16 mouse cellular contexts compared by ENCODE assay signal in the genomic region with DNA sequence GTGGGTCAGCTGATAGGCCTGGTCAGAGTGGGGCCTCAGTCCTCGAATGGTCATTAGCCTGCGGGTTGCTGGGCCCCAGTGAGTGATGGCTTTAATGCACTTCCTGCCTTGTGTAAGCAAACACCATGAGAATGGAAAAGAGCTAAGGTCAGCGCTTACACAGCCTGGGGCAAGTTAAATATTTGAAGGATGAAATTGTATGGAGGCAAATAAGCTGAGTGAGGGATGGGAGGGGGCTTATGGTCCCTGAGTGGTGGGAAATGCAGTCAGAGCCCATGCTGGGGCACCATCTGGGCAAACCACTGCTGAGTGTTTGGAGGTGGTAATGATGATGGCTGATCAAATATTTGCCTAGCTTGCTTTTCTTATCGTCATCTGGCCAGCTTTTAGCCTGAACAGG. TPM values are rescaled to one million over a fixed set of nuclear protein-coding genes. Genes with fewer than 3 reads are reported as not detected.
A peak's percentile ranks its signal among the peaks of the same experiment; 100 is the strongest.
DNase-seq lines count a peak whose midpoint lies in the region; ATAC-seq and TF ChIP-seq lines count a peak whose summit lies in the region.
"Had no signal": no experiment of that assay in that cellular context is flagged by ENCODE, and none has a peak within 500 bp of the region (broad histone marks: within the 10 kb centered on the region; RNA-seq: fewer than 3 reads in every experiment).

No protein-coding gene starts in this region.

- H3K36me3 ChIP-seq in liver, embryonic 12.5 days: no peaks in the 10 kb centered on the region
- H3K36me3 ChIP-seq in neural tube, embryonic 15.5 days: peaks cover 8% of the 10 kb centered on the region
- no peaks in the 10 kb centered on the region for H3K36me3 ChIP-seq in intestine, postnatal 0 days (ENCODE audit: control insufficient read depth, insufficient read depth)
- no peaks in the 10 kb centered on the region for H3K36me3 ChIP-seq in forebrain, embryonic 13.5 days (ENCODE audit: poor library complexity, severe bottlenecking)
- H3K36me3 ChIP-seq: heart, embryonic 13.5 days had no signal

- WGBS in liver, embryonic 12.5 days (ENCODE audit: insufficient replicate concordance): 51% methylated on average over 4 of the region's 4 CpGs
- WGBS in neural tube, embryonic 15.5 days: 47% methylated on average over 4 of the region's 4 CpGs
- 7% methylated on average over 4 of the region's 4 CpGs for WGBS in intestine, postnatal 0 days
- WGBS in forebrain, embryonic 13.5 days: 80% methylated on average over 4 of the region's 4 CpGs

- peak; percentile 46 for ATAC-seq in liver, embryonic 12.5 days
- ATAC-seq in neural tube, embryonic 15.5 days (ENCODE audit: low FRiP score): no peak
- peak; percentile 70 for ATAC-seq in intestine, postnatal 0 days
- ATAC-seq in forebrain, embryonic 13.5 days: no peak
- ATAC-seq: CD4-positive, CD25-positive, alpha-beta regulatory T cell, adult 4 months had no signal

- H3K27ac ChIP-seq in liver, embryonic 12.5 days: no peak overlapping the region
- H3K27ac ChIP-seq in neural tube, embryonic 15.5 days (replicated peaks): no peak overlapping the region
- H3K27ac ChIP-seq in intestine, postnatal 0 days (ENCODE audit: low read depth, low read length): no peak overlapping the region
- no peak overlapping the region for H3K27ac ChIP-seq in forebrain, embryonic 13.5 days
- H3K27ac ChIP-seq: heart, embryonic 13.5 days had no signal

- no peak overlapping the region for H3K4me3 ChIP-seq in liver, embryonic 12.5 days
- no peak overlapping the region for H3K4me3 ChIP-seq in neural tube, embryonic 15.5 days (replicated peaks)
- no peak overlapping the region for H3K4me3 ChIP-seq in intestine, postnatal 0 days (ENCODE audit: low read depth, low read length)
- no peak overlapping the region for H3K4me3 ChIP-seq in forebrain, embryonic 13.5 days
- H3K4me3 ChIP-seq: heart, embryonic 13.5 days had no signal

- no peak for DNase-seq in liver
- peak; percentile 20 for DNase-seq in neural tube, embryonic 10.5 days (ENCODE audit: extremely low spot score, low spot score)
- peak; percentile 43 for DNase-seq in yolk sac, embryonic 10.5 days (ENCODE audit: low spot score)
- DNase-seq in urinary bladder, adult 2 months (ENCODE audit: low spot score): no peak
- DNase-seq: cerebellum, adult 18-20 months; gastrocnemius, postnatal 25 days; kidney, postnatal 10 days; right cerebral cortex, postnatal 14 days; thymus, postnatal 14 days had no signal

- H3K27me3 ChIP-seq in liver, embryonic 12.5 days (replicated peaks): no peaks in the 10 kb centered on the region
- 0 out of 2 replicates have a peak, but pooled peaks cover 3% of the 10 kb centered on the region for H3K27me3 ChIP-seq in neural tube, embryonic 15.5 days (replicated peaks)
- no peaks in the 10 kb centered on the region for H3K27me3 ChIP-seq in intestine, postnatal 0 days (replicated peaks; ENCODE audit: control insufficient read depth, insufficient read depth, low read length)
- no peaks in the 10 kb centered on the region for H3K27me3 ChIP-seq in forebrain, embryonic 13.5 days

- H3K9ac ChIP-seq in liver, embryonic 12.5 days: no peak overlapping the region
- no peak overlapping the region for H3K9ac ChIP-seq in neural tube, embryonic 15.5 days (replicated peaks)
- no peak overlapping the region for H3K9ac ChIP-seq in intestine, postnatal 0 days (ENCODE audit: low read depth, low read length)
- H3K9ac ChIP-seq in forebrain, embryonic 13.5 days: no peak overlapping the region
- H3K9ac ChIP-seq: heart, embryonic 13.5 days had no signal

- H3K4me2 ChIP-seq in liver, embryonic 12.5 days: no peak overlapping the region
- no peak overlapping the region for H3K4me2 ChIP-seq in neural tube, embryonic 15.5 days
- H3K4me2 ChIP-seq in intestine, postnatal 0 days (replicated peaks; ENCODE audit: low read depth): no peak overlapping the region
- no peak overlapping the region for H3K4me2 ChIP-seq in forebrain, embryonic 13.5 days
- H3K4me2 ChIP-seq: heart, embryonic 13.5 days had no signal

- H3K4me1 ChIP-seq in liver, embryonic 12.5 days: 0 out of 2 replicates have a peak, but pooled peaks cover 2% of the 10 kb centered on the region
- peaks cover 7% of the 10 kb centered on the region; the same call in 1 of the 2 replicates for H3K4me1 ChIP-seq in neural tube, embryonic 15.5 days
- H3K4me1 ChIP-seq in intestine, postnatal 0 days (replicated peaks; ENCODE audit: control insufficient read depth, insufficient read depth, low read length): no peaks in the 10 kb centered on the region
- peaks cover 6% of the 10 kb centered on the region for H3K4me1 ChIP-seq in forebrain, embryonic 13.5 days

- no peaks in the 10 kb centered on the region for H3K9me3 ChIP-seq in liver, embryonic 12.5 days (replicated peaks)
- H3K9me3 ChIP-seq in neural tube, embryonic 15.5 days (replicated peaks): no peaks in the 10 kb centered on the region
- no peaks in the 10 kb centered on the region for H3K9me3 ChIP-seq in intestine, postnatal 0 days (ENCODE audit: control insufficient read depth)
- H3K9me3 ChIP-seq in forebrain, embryonic 13.5 days (replicated peaks): no peaks in the 10 kb centered on the region

- TF ChIP-seq CTCF in intestine, postnatal 0 days (IDR thresholded peaks at IDR 0.05; ENCODE audit: low read depth): no peak

RNA-seq across cellular contexts. Expression of gene Kcnj11, which starts 22.4 kb away (rescaled TPM):
- polyA plus RNA-seq in liver, embryonic 12.5 days (2016; fragmentation: Nextera tagmentation; extraction: Ambion mirVana): not detected in 2 replicates
- polyA plus RNA-seq in neural tube, embryonic 15.5 days (2015; fragmentation: Nextera tagmentation; extraction: Ambion mirVana): 1.9 and 2.7 TPM in 2 replicates
- 0.21 and 0.24 TPM in 2 replicates for polyA plus RNA-seq in intestine, postnatal 0 days (2015; fragmentation: Nextera tagmentation; extraction: Ambion mirVana)
- 1.1 and 2.6 TPM in 2 replicates for polyA plus RNA-seq in forebrain, embryonic 13.5 days (2015; fragmentation: Nextera tagmentation; extraction: Ambion mirVana)
- 0.13 and 0.23 TPM in 2 replicates for polyA plus RNA-seq in urinary bladder, adult 2 months (2012; rRNA removed)
- polyA plus RNA-seq: CD4-positive, CD25-positive, alpha-beta regulatory T cell, adult 4 months; limb, embryonic 11.5 days had no signal

RNA-seq across cellular contexts. Expression of gene Abcc8, which starts 56.9 kb away (rescaled TPM):
- 0.20 and 0.33 TPM in 2 replicates for polyA plus RNA-seq in liver, embryonic 12.5 days (2016; fragmentation: Nextera tagmentation; extraction: Ambion mirVana)
- 11.2 and 12.4 TPM in 2 replicates for polyA plus RNA-seq in neural tube, embryonic 15.5 days (2015; fragmentation: Nextera tagmentation; extraction: Ambion mirVana)
- 0.95 and 1.8 TPM in 2 replicates for polyA plus RNA-seq in intestine, postnatal 0 days (2015; fragmentation: Nextera tagmentation; extraction: Ambion mirVana)
- polyA plus RNA-seq in forebrain, embryonic 13.5 days (2015; fragmentation: Nextera tagmentation; extraction: Ambion mirVana): 6.9 and 10.2 TPM in 2 replicates
- polyA plus RNA-seq in urinary bladder, adult 2 months (2012; rRNA removed): 0.32 and 0.54 TPM in 2 replicates
- polyA plus RNA-seq: CD4-positive, CD25-positive, alpha-beta regulatory T cell, adult 4 months had no signal

Comparison
In these comparisons a context has a peak if more than half of its experiments do, and no peak if none do; other contexts are left out.
1. ATAC-seq: peak in liver, embryonic 12.5 days (single experiment) and intestine, postnatal 0 days (single experiment); none in neural tube, embryonic 15.5 days (single experiment) and forebrain, embryonic 13.5 days (single experiment).
2. DNase-seq: peak in neural tube, embryonic 10.5 days (single experiment) and yolk sac, embryonic 10.5 days (single experiment); none in liver (single experiment) and urinary bladder, adult 2 months (single experiment).